Mouse (Mus musculus): Measurements from ENCODE around the gene Snrnp25. TPM values are rescaled to one million over a fixed set of nuclear protein-coding genes. Genes with fewer than 3 reads are reported as not detected.
"Not testable (repeated sequence)": the region's sequence is repeated elsewhere in the genome, so short reads cannot be mapped to it uniquely, and the experiment has no call there.

The Snrnp25 gene
- polyA plus RNA-seq, 1 experiment from 2014 or later, result 47.1 TPM

- Histone ChIP-seq H3K4me3 (ENCODE audit: low read depth, low read length) (no peak within 1 kb of the TSS), H3K9ac (replicated peaks; ENCODE audit: low read depth, low read length) (no peak within 1 kb of the TSS), H3K27me3 (ENCODE audit: control insufficient read depth, insufficient read depth, low read length) (no peaks in the 10 kb centered on the region), H3K4me2 (ENCODE audit: low read depth, low read length) (no peak within 1 kb of the TSS), H3K27ac (ENCODE audit: low read depth, low read length) (no peak within 1 kb of the TSS), H3K36me3 (ENCODE audit: control insufficient read depth, insufficient read depth, low read length) (no peaks in the 10 kb centered on the region), H3K9me3 (ENCODE audit: control insufficient read depth, low read length) (no peaks in the 10 kb centered on the region), H3K4me1 (ENCODE audit: control insufficient read depth, insufficient read depth, low read length) (no peaks in the 10 kb centered on the region)
- 79% methylated on average over 10 of the region's 10 CpGs for WGBS
- ATAC-seq (ENCODE audit: low read depth), result no peak
Measured at GRCm38 (mm10) chr11:32200075-32200601, 5.1 kb upstream of the Snrnp25 start, which contains the start of gene Il9r. Il9r (minus strand) TSS chr11:32200279.

GRCm38 (mm10) chr11:32200992-32201391, 4.2 kb upstream of the Snrnp25 start:
- not testable (repeated sequence) for H3K27ac ChIP-seq (ENCODE audit: low read depth, low read length); H3K4me2 ChIP-seq (ENCODE audit: low read depth, low read length); H3K4me1 ChIP-seq (ENCODE audit: control insufficient read depth, insufficient read depth, low read length); H3K36me3 ChIP-seq (ENCODE audit: control insufficient read depth, insufficient read depth, low read length); ATAC-seq (ENCODE audit: low read depth); H3K4me3 ChIP-seq (ENCODE audit: low read depth, low read length); H3K27me3 ChIP-seq (ENCODE audit: control insufficient read depth, insufficient read depth, low read length); H3K9me3 ChIP-seq (ENCODE audit: control insufficient read depth, low read length); H3K9ac ChIP-seq (replicated peaks; ENCODE audit: low read depth, low read length)
- 62% methylated on average over 1 of the region's 1 CpGs for WGBS

- no peak overlapping the region for H3K9ac ChIP-seq (replicated peaks; ENCODE audit: low read depth, low read length)
- H3K27ac ChIP-seq (ENCODE audit: low read depth, low read length), result no peak overlapping the region
- no peak for ATAC-seq (ENCODE audit: low read depth)
- no peak overlapping the region for H3K4me2 ChIP-seq (ENCODE audit: low read depth, low read length)
- H3K4me1 ChIP-seq (ENCODE audit: control insufficient read depth, insufficient read depth, low read length), result peaks cover 6% of the 10 kb centered on the region; the same call in 1 of the 2 replicates
- H3K36me3 ChIP-seq (ENCODE audit: control insufficient read depth, insufficient read depth, low read length), result no peaks in the 10 kb centered on the region
- no peak overlapping the region for H3K4me3 ChIP-seq (ENCODE audit: low read depth, low read length)
- H3K27me3 ChIP-seq (ENCODE audit: control insufficient read depth, insufficient read depth, low read length), result no peaks in the 10 kb centered on the region
- no peaks in the 10 kb centered on the region for H3K9me3 ChIP-seq (ENCODE audit: control insufficient read depth, low read length)
- WGBS, result 81% methylated on average over 11 of the region's 11 CpGs
Measured at GRCm38 (mm10) chr11:32201922-32202685, 3.1 kb upstream of the Snrnp25 start.

- Histone ChIP-seq H3K9ac (replicated peaks; ENCODE audit: low read depth, low read length) (no peak overlapping the region), H3K4me3 (ENCODE audit: low read depth, low read length) (no peak overlapping the region), H3K9me3 (ENCODE audit: control insufficient read depth, low read length) (no peaks in the 10 kb centered on the region), H3K4me1 (ENCODE audit: control insufficient read depth, insufficient read depth, low read length) (peaks cover 5% of the 10 kb centered on the region; the same call in 1 of the 2 replicates), H3K36me3 (ENCODE audit: control insufficient read depth, insufficient read depth, low read length) (peaks cover 9% of the 10 kb centered on the region; the same call in 1 of the 2 replicates), H3K4me2 (ENCODE audit: low read depth, low read length) (no peak overlapping the region), H3K27me3 (ENCODE audit: control insufficient read depth, insufficient read depth, low read length) (no peaks in the 10 kb centered on the region), H3K27ac (ENCODE audit: low read depth, low read length) (no peak overlapping the region)
- ATAC-seq (ENCODE audit: low read depth), result no peak
- 92% methylated on average over 9 of the region's 9 CpGs for WGBS
Measured at GRCm38 (mm10) chr11:32210623-32211022, 5.4 kb downstream of the Snrnp25 start.

- no peak overlapping the region for H3K4me2 ChIP-seq (ENCODE audit: low read depth, low read length)
- no peak for ATAC-seq (ENCODE audit: low read depth)
- no peak overlapping the region for H3K9ac ChIP-seq (replicated peaks; ENCODE audit: low read depth, low read length)
- no peaks in the 10 kb centered on the region for H3K4me1 ChIP-seq (ENCODE audit: control insufficient read depth, insufficient read depth, low read length)
- no peak overlapping the region for H3K27ac ChIP-seq (ENCODE audit: low read depth, low read length)
- no peaks in the 10 kb centered on the region for H3K36me3 ChIP-seq (ENCODE audit: control insufficient read depth, insufficient read depth, low read length)
- 93% methylated on average over 18 of the region's 18 CpGs for WGBS
- H3K4me3 ChIP-seq (ENCODE audit: low read depth, low read length), result no peak overlapping the region
- H3K27me3 ChIP-seq (ENCODE audit: control insufficient read depth, insufficient read depth, low read length), result no peaks in the 10 kb centered on the region
- no peaks in the 10 kb centered on the region for H3K9me3 ChIP-seq (ENCODE audit: control insufficient read depth, low read length)
Measured at GRCm38 (mm10) chr11:32215372-32216162, 10.4 kb downstream of the Snrnp25 start.

GRCm38 (mm10) chr11:32216851-32217250, 11.6 kb downstream of the Snrnp25 start:
- peak; percentile 64; the same call in 1 of the 2 replicates for ATAC-seq (ENCODE audit: low read depth)
- Histone ChIP-seq H3K27me3 (ENCODE audit: control insufficient read depth, insufficient read depth, low read length) (peaks cover 7% of the 10 kb centered on the region), H3K27ac (ENCODE audit: low read depth, low read length) (no peak overlapping the region), H3K4me2 (ENCODE audit: low read depth, low read length) (no peak overlapping the region), H3K9me3 (ENCODE audit: control insufficient read depth, low read length) (no peaks in the 10 kb centered on the region), H3K36me3 (ENCODE audit: control insufficient read depth, insufficient read depth, low read length) (no peaks in the 10 kb centered on the region), H3K4me3 (ENCODE audit: low read depth, low read length) (no peak overlapping the region), H3K9ac (replicated peaks; ENCODE audit: low read depth, low read length) (no peak overlapping the region), H3K4me1 (ENCODE audit: control insufficient read depth, insufficient read depth, low read length) (no peaks in the 10 kb centered on the region)
- 22% methylated on average over 8 of the region's 8 CpGs for WGBS

GRCm38 (mm10) chr11:32218501-32219050, 13.4 kb downstream of the Snrnp25 start:
- H3K27me3 ChIP-seq (ENCODE audit: control insufficient read depth, insufficient read depth, low read length), result peaks cover 13% of the 10 kb centered on the region
- H3K4me2 ChIP-seq (ENCODE audit: low read depth, low read length), result no peak overlapping the region
- no peaks in the 10 kb centered on the region for H3K9me3 ChIP-seq (ENCODE audit: control insufficient read depth, low read length)
- H3K36me3 ChIP-seq (ENCODE audit: control insufficient read depth, insufficient read depth, low read length), result no peaks in the 10 kb centered on the region
- ATAC-seq (ENCODE audit: low read depth), result no peak
- peaks cover 7% of the 10 kb centered on the region; the same call in 1 of the 2 replicates for H3K4me1 ChIP-seq (ENCODE audit: control insufficient read depth, insufficient read depth, low read length)
- H3K27ac ChIP-seq (ENCODE audit: low read depth, low read length), result no peak overlapping the region
- H3K9ac ChIP-seq (replicated peaks; ENCODE audit: low read depth, low read length), result no peak overlapping the region
- H3K4me3 ChIP-seq (ENCODE audit: low read depth, low read length), result no peak overlapping the region
- 49% methylated on average over 6 of the region's 6 CpGs for WGBS

GRCm38 (mm10) chr11:32219287-32219686, 14.1 kb downstream of the Snrnp25 start:
- Histone ChIP-seq H3K36me3 (ENCODE audit: control insufficient read depth, insufficient read depth, low read length) (no peaks in the 10 kb centered on the region), H3K27ac (ENCODE audit: low read depth, low read length) (no peak overlapping the region), H3K27me3 (ENCODE audit: control insufficient read depth, insufficient read depth, low read length) (peaks cover 13% of the 10 kb centered on the region), H3K4me3 (ENCODE audit: low read depth, low read length) (no peak overlapping the region), H3K9me3 (ENCODE audit: control insufficient read depth, low read length) (no peaks in the 10 kb centered on the region), H3K9ac (replicated peaks; ENCODE audit: low read depth, low read length) (no peak overlapping the region), H3K4me2 (ENCODE audit: low read depth, low read length) (no peak overlapping the region; the same call in 1 of the 2 replicates), H3K4me1 (ENCODE audit: control insufficient read depth, insufficient read depth, low read length) (peaks cover 7% of the 10 kb centered on the region; the same call in 1 of the 2 replicates)
- 89% methylated on average over 10 of the region's 10 CpGs for WGBS
- no peak for ATAC-seq (ENCODE audit: low read depth)
